Mouse (Mus musculus): ENCODE measurements at regions not wholly inside any gene's neighbourhood (a gene's known extent, or its start where the extent isn't known, plus 50 kb on each side); places are given as distances from the start of the nearest gene placed in this dataset.

DNA sequence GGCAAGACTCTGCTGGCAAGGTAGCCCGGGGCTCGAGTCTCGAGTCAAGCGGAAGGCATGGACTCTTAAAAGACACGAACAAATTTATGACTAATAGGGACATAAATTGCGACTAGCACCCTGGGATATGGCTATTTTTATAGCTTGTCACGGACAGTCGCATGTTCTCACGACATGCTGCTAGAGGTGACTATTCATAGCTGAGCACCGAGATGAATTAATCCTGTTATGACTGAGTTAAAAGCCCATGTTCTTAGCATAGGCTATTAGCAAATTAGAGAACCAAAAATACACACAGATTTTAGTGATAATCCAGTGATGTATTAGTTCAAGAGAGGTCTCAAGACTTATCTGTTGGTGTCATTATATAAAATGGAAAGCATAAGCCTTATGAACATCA is 539.2 kb downstream of the Gm19410 start:
- ATAC-seq, result no peak

DNA sequence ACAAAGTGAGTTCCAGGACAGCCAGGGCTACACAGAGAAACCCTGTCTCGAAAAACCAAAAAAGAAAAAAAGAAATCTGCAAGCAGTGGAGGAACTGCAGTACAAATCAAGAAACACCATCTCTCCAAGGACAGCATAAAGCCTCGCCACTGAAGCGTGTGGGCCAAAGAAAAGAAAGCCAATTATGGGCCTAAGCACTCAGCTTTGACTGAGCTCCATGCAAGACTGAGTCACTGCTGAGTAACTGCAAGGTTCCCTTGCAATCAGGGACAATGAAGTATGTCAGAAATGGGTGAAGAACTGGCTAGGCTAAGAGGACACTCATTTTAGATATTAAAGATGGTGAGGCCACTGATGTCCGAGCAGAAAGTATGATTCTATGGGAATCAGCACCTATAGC is 540.7 kb downstream of the Gm19410 start:
- no peak for ATAC-seq

DNA sequence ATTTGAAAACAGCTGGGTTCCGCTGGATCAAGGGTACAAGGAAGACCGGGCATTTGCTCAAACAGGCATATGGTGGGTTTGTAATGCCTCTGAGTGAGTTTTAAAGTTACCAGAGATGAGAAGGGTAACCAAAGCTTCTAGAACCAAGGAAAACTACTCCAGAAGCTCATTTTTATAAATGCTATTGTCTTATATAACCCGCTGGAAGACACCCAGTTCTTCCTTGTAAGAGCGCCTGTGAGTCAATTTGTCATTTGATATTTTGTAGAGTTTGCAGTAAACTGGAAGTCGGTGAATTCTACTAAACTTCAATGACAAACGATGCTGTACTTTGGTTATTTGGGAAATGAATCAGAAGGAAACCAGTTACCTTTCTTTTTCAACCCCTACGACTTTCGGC is 541.9 kb downstream of the Gm19410 start:
- ATAC-seq, result no peak

DNA sequence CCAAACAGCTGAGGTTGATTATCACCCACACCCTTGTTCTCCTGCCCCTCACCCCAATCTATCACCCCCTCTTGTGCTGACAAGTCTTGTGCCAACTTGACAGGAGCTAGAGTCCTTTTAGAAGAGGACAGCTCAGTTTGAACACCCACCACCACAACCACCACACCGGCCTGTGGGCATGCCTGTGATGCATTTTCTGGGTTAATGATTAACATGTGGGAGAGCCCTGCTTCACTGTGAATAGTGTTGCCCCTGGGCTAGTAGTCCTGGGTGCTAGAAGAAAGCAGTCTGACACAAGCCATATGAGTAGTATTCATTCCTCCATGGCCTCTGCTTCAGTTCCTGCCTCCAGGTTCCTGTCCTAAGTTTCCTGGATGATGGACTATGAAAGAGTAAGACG is 542.5 kb downstream of the Gm19410 start:
- ATAC-seq, result no peak

GRCm38 (mm10) chr8:36309326-36309725 is 543.7 kb downstream of the Gm19410 start:
- ATAC-seq, result no peak

GRCm38 (mm10) chr8:36309952-36310351 is 544.4 kb downstream of the Gm19410 start:
- ATAC-seq, result no peak

GRCm38 (mm10) chr8:36311734-36312133 is 546.1 kb downstream of the Gm19410 start:
- no peak for ATAC-seq

DNA sequence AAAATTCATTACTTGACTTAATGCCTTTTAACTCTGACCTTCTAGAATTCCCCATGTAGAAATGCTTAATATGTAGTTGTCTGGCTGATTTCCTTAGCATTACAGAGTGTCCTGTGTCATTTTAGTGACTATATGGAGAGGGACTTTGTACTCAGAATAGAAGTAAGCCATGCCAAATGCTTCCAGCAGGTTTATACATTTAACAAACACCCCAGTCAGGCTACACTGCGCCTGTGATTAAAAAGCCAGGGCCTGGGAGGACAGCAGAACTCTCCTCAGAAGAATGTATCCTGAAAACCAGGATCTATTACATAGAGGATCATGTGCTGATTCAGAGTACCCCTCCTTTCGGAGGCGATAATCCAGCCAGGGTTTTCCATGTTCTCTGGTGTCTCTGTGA is 547.4 kb downstream of the Gm19410 start:
- ATAC-seq, result no peak

DNA sequence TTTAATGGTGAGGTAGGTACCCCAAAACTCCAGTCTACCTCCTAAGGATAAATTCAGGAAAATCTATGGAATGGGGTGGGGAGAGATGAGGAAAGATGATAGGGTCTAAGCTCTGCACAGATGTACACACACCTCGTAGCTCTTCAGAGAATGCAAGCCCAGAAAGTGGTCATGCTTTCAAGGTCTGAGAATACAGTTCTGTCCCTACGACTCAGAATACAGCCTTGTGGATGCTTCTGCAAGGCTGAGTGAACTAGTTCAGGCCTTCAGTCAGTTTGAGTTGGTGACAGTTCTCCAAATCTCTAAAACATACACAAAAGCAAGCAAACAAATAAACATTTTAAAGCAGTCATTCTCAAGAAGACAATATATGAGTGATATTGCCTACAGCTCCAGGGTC is 552.8 kb downstream of the Gm19410 start:
- ATAC-seq, result no peak

- ATAC-seq, result no peak
Measured at GRCm38 (mm10) chr8:36318884-36319283, 553.3 kb downstream of the Gm19410 start.

DNA sequence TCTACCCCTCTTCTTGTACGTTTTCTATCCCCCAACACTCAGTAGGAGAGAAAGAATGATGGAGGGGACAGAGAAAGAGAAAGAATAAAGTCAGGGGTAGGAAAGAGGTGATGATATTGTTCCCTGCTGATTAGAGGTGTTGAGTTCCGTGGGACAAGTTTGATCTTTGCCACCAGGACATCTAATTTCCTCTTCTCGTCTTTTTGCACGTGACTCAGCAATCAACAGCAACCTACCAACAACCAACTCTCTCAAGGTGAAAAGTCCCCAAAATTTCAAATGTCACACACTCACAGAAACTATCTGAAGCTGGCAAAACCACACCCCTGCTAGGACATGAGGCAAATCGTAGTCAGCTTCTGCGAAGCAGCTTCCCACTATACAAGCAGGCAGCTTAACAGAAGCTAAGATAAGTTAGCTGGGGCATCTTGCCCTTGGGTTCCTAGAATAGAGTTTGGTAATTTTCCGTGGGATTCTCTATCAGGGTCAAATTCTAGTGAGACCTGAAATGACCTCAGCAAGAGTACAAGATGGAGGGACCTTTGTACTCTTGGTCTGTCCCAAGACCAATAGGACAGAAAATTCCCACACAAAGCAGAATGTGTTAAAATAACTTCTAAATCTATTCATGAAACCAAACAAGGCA is 553.8 kb downstream of the Gm19410 start:
- ATAC-seq, result no peak

GRCm38 (mm10) chr8:36322125-36322524 is 556.5 kb downstream of the Gm19410 start:
- ATAC-seq, result no peak

DNA sequence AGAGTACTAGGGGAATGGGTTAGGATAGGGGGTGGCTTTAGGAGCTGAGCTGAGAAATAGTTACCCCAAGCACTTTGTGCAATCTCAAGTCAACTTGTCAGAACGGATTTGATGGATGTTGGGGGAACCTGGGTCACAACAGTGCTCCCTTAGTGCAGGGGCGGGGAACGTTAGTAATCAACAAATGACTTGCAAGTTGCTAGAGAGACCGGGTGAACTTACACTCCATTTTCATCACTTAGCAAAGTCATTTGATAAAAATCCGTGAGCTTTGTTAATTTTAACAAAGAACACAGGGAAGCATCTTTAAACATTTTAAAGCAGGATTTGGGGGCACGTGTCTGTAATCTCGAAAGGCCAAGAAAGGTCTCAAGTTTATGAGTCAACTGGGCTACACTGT is 557.0 kb downstream of the Gm19410 start:
- no peak for ATAC-seq

GRCm38 (mm10) chr8:36338628-36339027 is 573.0 kb downstream of the Gm19410 start:
- no peak for ATAC-seq

GRCm38 (mm10) chr8:36339449-36339848 is 573.9 kb downstream of the Gm19410 start:
- no peak for ATAC-seq

- no peak for ATAC-seq
Measured at GRCm38 (mm10) chr8:36340454-36340853, 574.9 kb downstream of the Gm19410 start.

DNA sequence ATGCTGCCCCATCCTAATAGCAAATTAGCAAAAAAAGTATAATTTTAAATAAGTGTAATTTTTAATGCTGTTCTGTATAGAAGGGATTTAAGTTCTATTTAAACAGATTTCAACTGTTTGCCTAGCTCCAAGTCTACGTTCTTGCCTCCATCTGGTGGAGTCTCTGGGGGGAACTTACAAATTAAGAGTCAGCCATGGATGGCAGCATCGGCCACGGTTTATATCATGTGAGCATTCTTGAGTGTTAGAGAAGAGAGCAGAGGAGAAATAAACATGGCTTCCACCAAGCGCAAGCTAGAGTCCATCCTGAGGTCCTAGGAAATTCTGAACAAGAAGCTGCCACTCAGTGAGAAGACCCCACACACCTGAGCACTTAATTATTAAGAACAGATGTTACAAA is 576.4 kb downstream of the Gm19410 start:
- ATAC-seq, result no peak

DNA sequence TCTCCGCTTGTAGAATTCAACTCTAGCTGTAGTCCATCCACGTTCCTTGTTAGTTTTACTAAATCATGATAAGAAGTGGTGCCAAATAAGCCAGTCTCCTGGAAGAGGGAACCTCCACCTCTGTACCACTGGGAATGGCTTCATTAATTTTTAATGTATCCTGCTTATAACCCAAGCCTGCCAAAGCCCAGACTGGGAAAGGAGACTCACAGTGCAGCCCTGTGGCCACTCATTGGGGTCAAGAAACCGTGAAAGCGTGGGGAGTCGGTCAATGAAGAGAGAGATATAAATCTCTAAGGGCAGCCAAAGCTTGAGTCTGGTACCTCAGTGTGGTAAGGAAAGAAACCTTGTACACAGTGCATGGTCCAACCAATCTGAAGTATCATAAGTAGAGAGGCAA is 577.1 kb downstream of the Gm19410 start:
- no peak for ATAC-seq

DNA sequence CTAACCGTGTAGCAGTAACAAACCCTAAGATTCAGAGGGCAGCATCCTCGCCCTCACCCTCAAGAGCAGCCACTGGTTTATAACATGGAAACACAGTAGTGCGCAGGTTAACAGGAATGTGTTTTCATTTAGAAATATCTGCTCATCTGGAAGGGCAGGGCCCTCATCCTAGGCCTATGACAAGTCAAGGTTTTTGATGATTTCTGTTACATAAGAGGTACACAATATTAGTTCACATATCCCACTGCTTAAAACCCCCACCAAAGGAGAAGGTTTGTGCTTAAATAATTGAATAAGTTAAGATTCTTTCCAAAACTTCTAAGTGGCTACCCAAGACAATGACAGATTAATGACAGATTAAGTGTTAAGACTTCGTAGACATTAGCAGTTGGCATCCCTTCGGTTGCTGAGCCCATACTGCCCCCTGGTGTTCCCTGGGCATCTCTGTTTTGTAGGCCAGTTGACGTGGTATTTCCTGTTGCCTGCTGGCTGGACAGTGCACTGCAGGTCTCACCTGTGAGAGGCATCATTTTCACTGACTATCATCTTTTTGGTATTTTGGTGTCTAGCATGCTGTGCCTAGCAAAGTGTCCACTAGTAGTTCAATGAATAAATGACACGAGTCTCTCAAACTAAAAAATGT is 581.2 kb downstream of the Gm19410 start:
- peak; percentile 99 for ATAC-seq

DNA sequence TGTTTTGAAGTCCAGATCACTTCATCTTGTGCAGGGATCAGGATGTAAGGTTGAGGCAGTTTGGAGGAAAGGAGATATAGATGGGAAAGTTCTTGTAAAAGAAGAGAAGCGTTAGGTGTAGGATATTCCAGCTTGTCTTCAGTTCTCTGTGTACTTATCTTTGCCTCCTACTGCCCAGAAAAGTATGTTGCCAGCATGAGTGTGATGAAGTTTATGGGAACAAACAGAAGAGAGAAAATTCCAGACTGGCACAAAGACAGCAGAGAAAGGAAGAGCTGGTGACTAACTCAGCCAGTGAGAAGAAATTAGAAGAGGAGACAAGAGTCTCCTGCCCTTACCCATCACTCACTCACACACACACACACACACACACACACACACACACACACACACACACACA is 582.5 kb downstream of the Gm19410 start:
- no peak for ATAC-seq

DNA sequence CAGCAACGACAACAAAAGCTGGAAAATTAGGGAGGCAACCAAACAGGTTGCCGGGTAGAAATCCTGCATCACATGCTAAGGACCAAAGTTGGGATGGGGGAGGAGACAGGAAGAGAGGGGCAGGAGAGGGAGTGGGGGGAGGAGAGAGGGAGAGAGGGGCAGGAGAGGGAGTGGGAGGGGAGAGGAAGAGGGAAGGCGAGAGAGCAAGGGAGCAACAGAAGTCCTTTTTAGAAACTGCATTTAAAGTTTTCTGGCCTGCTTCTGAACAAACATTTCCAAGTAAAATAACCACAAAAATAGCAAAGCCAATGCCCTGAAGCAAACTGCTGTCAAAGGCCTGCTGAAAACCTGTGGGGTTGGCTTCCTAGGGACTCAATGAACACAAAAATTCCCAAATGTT is 589.3 kb downstream of the Gm19410 start:
- ATAC-seq, result no peak

- no peak for ATAC-seq
Measured at GRCm38 (mm10) chr8:36358998-36359397, 593.4 kb downstream of the Gm19410 start.

GRCm38 (mm10) chr8:36361255-36361654 is 595.7 kb downstream of the Gm19410 start:
- ATAC-seq, result peak; percentile 49

- ATAC-seq, result no peak
Measured at GRCm38 (mm10) chr8:36361818-36362217, 596.2 kb downstream of the Gm19410 start.

GRCm38 (mm10) chr8:36363291-36363690 is 597.7 kb downstream of the Gm19410 start:
- no peak for ATAC-seq

Measured in activated CD4-positive, CD25-positive, alpha-beta regulatory T cell, adult 4 months (primary cell).